Mouse (Mus musculus): ENCODE measurements around the gene Odf4. TPM values are rescaled to one million over a fixed set of nuclear protein-coding genes. Genes with fewer than 3 reads are reported as not detected.
A peak's percentile ranks its signal among the peaks of the same experiment; 100 is the strongest.
"Not testable (repeated sequence)": the region's sequence is repeated elsewhere in the genome, so short reads cannot be mapped to it uniquely, and the experiment has no call there.

Gene Odf4
- polyA plus RNA-seq (2015; fragmentation: Nextera tagmentation; extraction: Ambion mirVana): not detected in 2 replicates

DNA sequence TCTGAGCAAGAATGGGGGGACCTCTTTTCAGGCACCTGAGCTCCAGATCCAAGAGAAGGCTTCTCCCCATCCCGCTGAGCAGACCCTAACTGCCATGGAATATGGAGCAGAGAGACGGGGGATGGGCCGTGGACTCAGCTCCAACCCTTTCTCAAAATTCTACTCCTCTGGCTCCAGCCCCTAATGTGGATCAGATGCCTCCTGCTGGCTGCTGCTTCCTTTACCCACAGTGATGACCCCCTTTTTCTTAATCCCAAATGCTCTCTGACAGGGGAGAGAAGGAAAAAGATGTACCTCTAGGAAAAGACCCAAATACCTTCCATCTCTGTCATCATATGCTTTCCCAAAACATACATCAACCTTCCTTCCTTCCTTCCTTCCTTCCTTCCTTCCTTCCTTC is at the start of gene Odf4:
TSS of gene Odf4 (minus strand) at position 101 of the 400 bp plus-strand sequence.
- Histone ChIP-seq H3K4me2 (replicated peaks) (no peak within 1 kb of the TSS), H3K9me3 (no peaks in the 10 kb centered on the region), H3K36me3 (no peaks in the 10 kb centered on the region), H3K4me3 (replicated peaks) (no peak within 1 kb of the TSS), H3K9ac (no peak within 1 kb of the TSS), H3K27me3 (replicated peaks) (no peaks in the 10 kb centered on the region), H3K27ac (no peak within 1 kb of the TSS), H3K4me1 (replicated peaks) (no peaks in the 10 kb centered on the region; the same call in 1 of the 2 replicates)
- WGBS: 75% methylated on average over 3 of the region's 3 CpGs
- no peak for ATAC-seq

DNA sequence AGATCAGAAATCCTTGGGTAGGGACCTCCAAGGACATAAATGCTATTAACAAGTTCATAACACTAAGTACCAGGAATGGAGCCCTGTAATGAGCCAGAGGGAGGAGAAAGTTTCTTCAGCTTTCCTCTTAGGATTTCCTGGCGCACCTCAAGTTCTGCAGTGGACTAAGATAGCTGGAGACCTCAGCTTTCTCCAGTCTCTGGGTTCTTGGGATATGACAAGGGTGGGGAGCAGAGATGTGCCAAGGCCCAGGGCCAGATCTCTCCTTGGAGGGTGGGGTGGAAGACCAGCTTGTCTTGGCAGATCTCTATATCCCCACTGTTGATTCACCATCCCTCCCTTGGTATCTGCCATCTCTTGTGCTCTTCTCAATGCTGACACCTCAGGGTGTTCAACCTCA is 48.7 kb upstream of the Odf4 start:
- 87% methylated on average over 1 of the region's 1 CpGs for WGBS
- H3K9me3 ChIP-seq: no peaks in the 10 kb centered on the region
- H3K36me3 ChIP-seq: no peaks in the 10 kb centered on the region
- H3K27ac ChIP-seq: no peak overlapping the region
- no peak overlapping the region for H3K4me2 ChIP-seq (replicated peaks)
- H3K4me1 ChIP-seq (replicated peaks): peaks cover 9% of the 10 kb centered on the region
- H3K4me3 ChIP-seq (replicated peaks): no peak overlapping the region
- no peak for ATAC-seq
- H3K9ac ChIP-seq: no peak overlapping the region
- no peaks in the 10 kb centered on the region for H3K27me3 ChIP-seq (replicated peaks)

DNA sequence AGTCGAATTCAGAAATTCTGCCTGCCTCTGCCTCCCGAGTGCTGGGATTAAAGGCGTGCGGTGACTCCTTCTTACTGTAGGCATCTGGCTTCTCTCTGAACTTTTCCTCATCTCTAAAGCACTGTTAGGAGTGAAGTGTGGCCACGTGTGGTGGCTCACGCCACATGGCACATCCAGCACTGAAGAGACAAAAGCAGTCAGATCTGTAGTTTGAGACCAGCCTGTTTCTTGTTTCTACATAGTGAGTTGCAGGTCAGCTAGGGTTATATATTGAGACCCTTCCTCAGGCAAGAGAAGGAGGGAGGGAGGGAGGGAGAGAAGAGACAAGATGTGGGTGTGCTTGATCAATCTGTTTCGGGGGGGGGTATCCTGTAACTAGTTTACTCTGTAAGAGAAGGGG is 48.2 kb upstream of the Odf4 start, which contains the start of gene Rangrf:
TSS of gene Rangrf (minus strand) at position 101 of the 400 bp plus-strand sequence.
- Histone ChIP-seq H3K27me3 (replicated peaks) (no peaks in the 10 kb centered on the region), H3K4me2 (replicated peaks) (peak within 1 kb of the TSS; percentile 68), H3K9ac (peak within 1 kb of the TSS; percentile 21; the same call in 1 of the 2 replicates), H3K4me3 (replicated peaks) (peak within 1 kb of the TSS; percentile 39), H3K9me3 (no peaks in the 10 kb centered on the region), H3K27ac (no peak within 1 kb of the TSS), H3K4me1 (replicated peaks) (peaks cover 9% of the 10 kb centered on the region), H3K36me3 (no peaks in the 10 kb centered on the region)
- WGBS: 76% methylated on average over 7 of the region's 7 CpGs
- no peak for ATAC-seq

DNA sequence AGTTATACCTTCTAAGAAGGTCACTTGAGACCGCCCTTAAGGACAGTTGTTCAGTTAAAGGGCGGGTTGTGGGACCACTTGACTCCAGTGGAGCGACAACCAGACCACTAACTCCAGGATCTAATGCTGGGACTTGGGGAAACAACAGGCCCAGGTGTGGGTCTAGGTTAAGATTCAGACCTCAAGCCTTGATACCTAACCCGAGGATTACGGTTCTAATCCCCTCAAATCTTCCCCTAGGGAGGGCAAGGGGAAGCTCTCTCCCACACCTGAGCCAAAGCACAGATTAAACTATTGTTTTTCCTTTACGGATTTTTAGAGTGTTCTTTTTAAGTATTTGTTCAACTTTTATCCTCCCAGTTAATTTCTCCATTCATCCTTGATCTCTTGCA is 47.2 kb upstream of the Odf4 start:
- no peaks in the 10 kb centered on the region for H3K27me3 ChIP-seq (replicated peaks)
- H3K27ac ChIP-seq: no peak overlapping the region
- H3K9ac ChIP-seq: peak overlapping the region; percentile 21; the same call in 1 of the 2 replicates
- H3K36me3 ChIP-seq: no peaks in the 10 kb centered on the region
- no peak; the same call in 1 of the 2 replicates for ATAC-seq
- H3K4me1 ChIP-seq (replicated peaks): peaks cover 9% of the 10 kb centered on the region
- no peaks in the 10 kb centered on the region for H3K9me3 ChIP-seq
- 37% methylated on average over 6 of the region's 6 CpGs for WGBS
- peak overlapping the region; percentile 39 for H3K4me3 ChIP-seq (replicated peaks)
- H3K4me2 ChIP-seq (replicated peaks): peak overlapping the region; percentile 68

DNA sequence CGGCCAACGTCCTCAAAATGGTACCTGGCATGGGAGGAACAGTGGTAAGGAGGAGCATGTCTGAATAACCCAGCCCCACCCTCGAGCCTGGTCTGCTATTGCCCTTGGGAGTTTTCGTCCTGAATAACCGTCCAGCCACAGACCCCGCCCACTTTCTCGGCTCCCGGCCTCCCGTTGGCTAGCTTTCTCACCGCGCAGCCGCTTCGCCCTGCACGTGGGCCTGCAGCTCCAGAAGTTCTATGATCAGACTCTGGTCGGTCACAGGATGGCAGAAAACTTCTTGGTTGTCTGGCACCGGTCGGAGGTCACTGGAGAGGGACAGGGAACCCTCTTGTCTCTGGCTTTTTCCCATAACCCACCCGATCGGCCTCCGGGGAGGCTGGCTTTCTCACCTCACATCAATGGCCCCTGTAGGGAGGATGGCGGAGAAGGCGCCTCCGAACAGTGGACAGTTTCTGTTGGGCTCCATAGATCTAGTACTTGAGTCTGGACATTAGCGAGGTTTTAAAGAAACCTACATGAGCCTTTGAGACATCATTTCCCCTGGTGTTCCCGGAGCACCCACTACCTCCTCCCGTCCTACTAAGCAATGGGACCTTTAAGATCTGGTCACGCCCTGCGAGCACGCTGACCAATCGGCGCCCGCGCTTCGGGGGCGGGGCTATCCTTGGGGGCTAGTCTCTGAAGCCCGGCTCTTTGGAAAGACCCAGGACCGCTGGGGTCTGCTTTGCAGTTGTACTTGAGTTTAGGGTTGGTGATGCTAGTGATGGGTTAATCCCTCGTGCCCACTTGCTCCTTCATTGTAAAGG is 46.6 kb upstream of the Odf4 start:
- peak; percentile 93 for ATAC-seq
- peak overlapping the region; percentile 68 for H3K4me2 ChIP-seq (replicated peaks)
- H3K27ac ChIP-seq; H3K27me3 ChIP-seq (replicated peaks); H3K9me3 ChIP-seq; H3K36me3 ChIP-seq: not testable (repeated sequence)
- H3K4me1 ChIP-seq (replicated peaks): peaks cover 14% of the 10 kb centered on the region
- peak overlapping the region; percentile 21; the same call in 1 of the 2 replicates for H3K9ac ChIP-seq
- under 1% methylated on average over 38 of the region's 38 CpGs for WGBS
- peak overlapping the region; percentile 39 for H3K4me3 ChIP-seq (replicated peaks)

DNA sequence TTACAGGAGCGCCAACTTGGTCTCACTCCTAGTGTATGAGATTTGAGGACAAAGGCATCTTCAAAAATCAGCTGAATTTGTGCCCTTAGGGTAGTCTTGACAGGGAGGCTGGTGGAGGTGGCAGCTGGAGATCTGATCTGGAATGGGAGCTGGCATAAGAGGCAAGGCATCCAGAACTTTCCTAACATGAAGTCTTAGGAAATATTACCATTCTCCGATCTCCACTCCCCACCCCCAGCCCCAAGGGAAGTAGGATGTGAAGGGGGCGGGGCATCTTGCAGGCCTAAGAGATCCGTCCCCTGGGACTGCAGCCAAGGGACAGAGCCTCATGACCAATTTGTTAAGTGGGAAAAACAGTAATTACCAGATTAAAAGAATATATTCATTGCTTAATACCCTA is 43.4 kb upstream of the Odf4 start:
- no peak for ATAC-seq
- no peaks in the 10 kb centered on the region for H3K36me3 ChIP-seq
- 78% methylated on average over 4 of the region's 4 CpGs for WGBS
- H3K4me1 ChIP-seq (replicated peaks): peaks cover 23% of the 10 kb centered on the region
- H3K4me2 ChIP-seq (replicated peaks): no peak overlapping the region
- no peak overlapping the region for H3K4me3 ChIP-seq (replicated peaks)
- no peak overlapping the region for H3K27ac ChIP-seq
- H3K9ac ChIP-seq: no peak overlapping the region
- no peaks in the 10 kb centered on the region for H3K9me3 ChIP-seq
- H3K27me3 ChIP-seq (replicated peaks): no peaks in the 10 kb centered on the region

DNA sequence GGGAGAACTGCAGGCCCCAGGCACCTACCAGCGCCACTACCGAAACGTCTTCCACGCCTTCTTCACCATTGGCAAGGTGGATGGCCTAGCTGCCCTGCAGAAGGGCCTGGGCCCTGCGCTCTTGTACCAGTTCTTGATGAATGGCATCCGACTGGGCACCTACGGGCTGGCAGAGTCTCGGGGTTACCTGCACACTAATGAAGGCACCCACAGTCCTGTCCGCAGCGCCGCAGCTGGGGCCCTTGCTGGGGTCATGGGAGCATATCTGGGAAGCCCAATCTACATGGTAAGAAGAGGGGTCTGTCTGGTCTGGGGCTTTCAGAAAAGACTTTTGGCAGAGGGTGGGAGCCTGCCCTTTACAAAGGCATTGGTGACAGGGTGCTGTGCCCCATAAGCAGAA is 41.9 kb upstream of the Odf4 start:
- Histone ChIP-seq H3K9ac (no peak overlapping the region), H3K4me2 (replicated peaks) (peak overlapping the region; percentile 96; the same call in 1 of the 2 replicates), H3K36me3 (no peaks in the 10 kb centered on the region), H3K27me3 (replicated peaks) (no peaks in the 10 kb centered on the region), H3K9me3 (no peaks in the 10 kb centered on the region), H3K4me1 (replicated peaks) (peaks cover 23% of the 10 kb centered on the region), H3K27ac (no peak overlapping the region), H3K4me3 (replicated peaks) (no peak overlapping the region)
- 86% methylated on average over 11 of the region's 11 CpGs for WGBS
- no peak for ATAC-seq

DNA sequence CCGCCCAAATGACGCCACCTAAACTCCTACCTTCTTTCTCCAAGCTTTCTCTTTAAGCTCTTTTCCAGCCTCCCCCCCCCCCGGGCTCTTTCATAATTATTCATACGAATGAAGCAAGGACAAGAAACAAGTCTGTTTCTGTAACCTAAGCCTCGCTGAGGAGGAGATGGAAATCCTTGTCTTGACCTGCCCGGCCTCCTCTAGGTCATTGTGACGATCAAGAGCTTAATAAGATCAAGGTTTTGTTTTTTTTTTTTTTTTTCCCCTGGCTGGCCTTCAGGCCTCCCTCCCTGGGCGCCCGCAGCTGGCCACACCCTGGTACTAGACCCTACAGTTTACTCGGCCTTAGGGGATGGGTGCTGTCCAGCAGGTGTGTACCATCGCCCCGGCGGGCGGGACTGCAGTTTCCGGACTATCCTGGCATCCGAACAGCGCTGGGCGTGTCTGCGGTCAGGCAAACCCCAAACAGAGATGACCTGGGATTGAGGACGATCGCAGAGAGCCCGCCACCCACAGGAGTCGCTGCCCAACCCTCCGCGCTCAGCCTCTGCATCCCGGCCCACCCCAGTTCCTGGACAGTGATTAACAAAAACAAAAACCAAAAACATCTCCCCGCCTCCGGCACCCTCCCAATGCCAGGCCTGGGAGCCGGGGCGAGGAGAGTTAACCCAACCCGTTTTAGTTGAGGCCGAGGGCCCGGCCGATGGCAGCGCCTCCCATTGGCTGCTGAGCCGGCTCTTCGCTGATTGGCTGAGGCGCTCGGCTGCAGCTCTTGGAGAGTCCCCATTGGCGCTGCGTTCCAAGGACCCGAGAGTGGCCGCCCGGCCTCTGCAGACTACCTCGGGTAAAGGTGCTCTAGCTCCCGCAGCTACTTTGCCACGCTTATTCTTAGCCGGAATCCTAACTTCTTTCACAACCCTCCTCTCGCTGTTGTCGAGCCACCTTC is 40.7 kb upstream of the Odf4 start, which contains the start of gene Slc25a35:
TSS of gene Slc25a35 (plus strand) at position 795 of the 946 bp plus-strand sequence.
- under 1% methylated on average over 50 of the region's 50 CpGs for WGBS
- no peaks in the 10 kb centered on the region for H3K9me3 ChIP-seq
- H3K4me1 ChIP-seq (replicated peaks): peaks cover 20% of the 10 kb centered on the region
- H3K9ac ChIP-seq: peak within 1 kb of the TSS; percentile 50
- H3K27me3 ChIP-seq (replicated peaks): no peaks in the 10 kb centered on the region
- 0 out of 2 replicates have a peak within 1 kb of the TSS, but pooled peaks have one; percentile 19 for H3K27ac ChIP-seq
- no peaks in the 10 kb centered on the region for H3K36me3 ChIP-seq
- ATAC-seq: peak; percentile 98
- H3K4me3 ChIP-seq (replicated peaks): peak within 1 kb of the TSS; percentile 53
- H3K4me2 ChIP-seq (replicated peaks): peak within 1 kb of the TSS; percentile 96

DNA sequence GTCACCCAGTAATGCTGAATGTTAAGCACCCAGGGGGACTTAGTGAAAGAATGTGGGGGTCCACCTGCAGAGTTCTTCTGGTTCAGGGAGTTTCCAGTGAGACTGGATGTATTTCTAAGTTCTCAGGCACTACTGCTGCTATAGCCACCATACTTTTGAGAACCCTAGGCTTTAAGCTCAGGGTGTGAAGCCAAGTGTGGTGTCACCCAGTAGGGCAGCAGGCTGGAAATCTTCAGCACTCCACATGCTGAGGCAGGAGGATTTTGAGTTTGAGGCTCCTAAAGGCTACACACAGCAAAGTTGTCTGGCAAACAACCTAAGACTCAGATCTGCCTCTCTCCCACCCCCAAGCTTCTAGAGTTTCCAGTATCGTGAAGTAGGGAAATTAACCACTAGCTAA is 39.7 kb upstream of the Odf4 start:
- Histone ChIP-seq H3K27ac (no peak overlapping the region), H3K4me2 (replicated peaks) (no peak overlapping the region), H3K4me3 (replicated peaks) (no peak overlapping the region), H3K27me3 (replicated peaks) (no peaks in the 10 kb centered on the region), H3K4me1 (replicated peaks) (peaks cover 14% of the 10 kb centered on the region), H3K9me3 (no peaks in the 10 kb centered on the region), H3K9ac (no peak overlapping the region), H3K36me3 (no peaks in the 10 kb centered on the region)
- no peak for ATAC-seq
- WGBS: 41% methylated on average over 1 of the region's 1 CpGs

DNA sequence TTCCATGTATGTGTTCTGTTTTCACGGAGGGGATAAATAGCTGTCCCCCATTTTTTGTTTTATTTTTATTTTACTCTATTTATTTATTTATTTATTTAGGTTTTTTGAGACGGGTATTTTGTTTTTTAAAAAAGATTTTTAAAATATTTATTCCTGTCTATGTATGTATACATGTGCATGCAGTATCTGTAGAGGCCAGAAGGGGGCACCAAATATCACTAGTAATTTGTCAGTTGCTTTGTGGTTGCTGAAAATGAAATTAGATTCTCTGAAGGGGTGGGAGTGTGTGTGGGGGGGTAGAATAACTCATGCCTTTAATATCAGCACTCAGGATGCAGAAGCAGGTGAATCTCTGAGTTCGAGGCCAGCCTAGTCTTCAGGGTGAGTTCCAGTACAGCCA is 39.0 kb upstream of the Odf4 start:
- Histone ChIP-seq H3K9me3 (no peaks in the 10 kb centered on the region), H3K27me3 (replicated peaks) (no peaks in the 10 kb centered on the region), H3K4me2 (replicated peaks) (no peak overlapping the region), H3K36me3 (no peaks in the 10 kb centered on the region), H3K4me1 (replicated peaks) (peaks cover 14% of the 10 kb centered on the region), H3K27ac (no peak overlapping the region), H3K9ac (no peak overlapping the region), H3K4me3 (replicated peaks) (no peak overlapping the region)
- no peak for ATAC-seq
- 31% methylated on average over 3 of the region's 3 CpGs for WGBS

DNA sequence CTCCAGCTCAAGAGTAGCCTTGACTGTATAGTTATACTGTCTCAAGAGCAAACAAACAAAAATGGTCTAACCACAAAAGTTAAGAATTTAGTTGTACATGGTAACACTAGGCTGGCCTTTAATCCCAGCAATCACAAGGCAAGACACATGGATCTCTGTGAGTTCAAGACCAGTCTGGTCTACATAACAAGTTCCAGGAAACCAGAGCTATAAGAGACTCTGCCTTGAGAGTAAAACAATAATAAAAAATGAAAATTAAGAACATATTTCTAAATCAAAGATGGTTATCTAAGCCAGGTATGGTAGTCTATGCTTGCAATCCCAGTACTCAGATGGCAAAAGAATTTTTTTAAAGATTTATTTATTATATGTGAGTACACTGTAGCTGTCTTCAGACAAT is 38.2 kb upstream of the Odf4 start:
- Histone ChIP-seq H3K4me2 (replicated peaks) (no peak overlapping the region), H3K4me3 (replicated peaks) (no peak overlapping the region), H3K9ac (no peak overlapping the region), H3K4me1 (replicated peaks) (peaks cover 14% of the 10 kb centered on the region), H3K27ac (no peak overlapping the region), H3K27me3 (replicated peaks) (no peaks in the 10 kb centered on the region), H3K36me3 (no peaks in the 10 kb centered on the region), H3K9me3 (no peaks in the 10 kb centered on the region)
- no peak for ATAC-seq

DNA sequence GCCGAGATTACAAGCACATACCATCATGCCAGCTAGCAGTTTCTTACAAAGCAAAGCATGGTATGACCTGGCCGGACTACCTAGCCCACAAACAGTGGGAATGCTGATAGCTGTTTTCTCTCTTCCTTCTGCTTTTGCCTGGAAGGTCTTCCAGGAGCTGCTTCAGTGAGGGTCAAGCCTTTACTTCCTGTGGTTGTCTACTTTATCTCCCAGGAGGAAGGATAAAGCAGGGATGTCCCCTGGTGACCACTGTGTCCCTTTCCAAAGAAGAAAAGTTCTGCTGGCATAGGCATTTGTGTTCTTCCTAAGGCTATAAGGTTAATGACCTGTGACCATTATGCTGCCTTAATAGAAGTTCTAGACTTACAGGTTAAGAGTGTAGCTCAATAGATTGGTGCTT is 36.5 kb upstream of the Odf4 start:
- no peak overlapping the region for H3K4me2 ChIP-seq (replicated peaks)
- no peaks in the 10 kb centered on the region for H3K9me3 ChIP-seq
- no peak overlapping the region for H3K27ac ChIP-seq
- H3K27me3 ChIP-seq (replicated peaks): no peaks in the 10 kb centered on the region
- H3K4me1 ChIP-seq (replicated peaks): peaks cover 9% of the 10 kb centered on the region
- ATAC-seq: no peak
- WGBS: 79% methylated on average over 2 of the region's 2 CpGs
- no peaks in the 10 kb centered on the region for H3K36me3 ChIP-seq
- no peak overlapping the region for H3K9ac ChIP-seq
- no peak overlapping the region for H3K4me3 ChIP-seq (replicated peaks)

Data from intestine, embryonic 15.5 days (tissue).